Mouse (Mus musculus): ENCODE results near the gene Ell3.

DNA sequence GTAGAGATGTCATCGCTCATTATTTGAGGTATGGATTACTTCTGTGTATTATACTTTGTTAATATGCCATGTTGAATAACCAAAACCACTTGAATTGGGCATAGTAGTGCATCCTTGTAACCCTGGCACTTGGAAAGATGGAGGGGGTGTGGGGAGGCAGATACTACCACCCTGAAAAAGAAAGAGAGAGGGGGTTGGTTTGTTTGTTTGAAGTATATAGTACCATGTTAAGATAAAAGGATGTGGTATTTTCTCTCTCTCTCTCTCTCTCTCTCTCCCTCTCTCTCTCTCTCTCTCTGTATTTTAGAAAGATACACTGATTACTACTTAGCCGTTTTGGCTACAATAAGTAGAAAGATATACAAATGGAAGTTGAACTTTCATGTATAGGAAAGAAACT is 18.2 kb downstream of the Ell3 start:
- TF ChIP-seq CTCF (IDR thresholded peaks at IDR 0.05; ENCODE audit: borderline replicate concordance, insufficient read depth, low read length), result no peak
- TF ChIP-seq POLR2A (IDR thresholded peaks at IDR 0.05; ENCODE audit: low read depth, low read length), result no peak
